Mouse (Mus musculus): ENCODE data around the gene Slc35f1. TPM values are rescaled to one million over a fixed set of nuclear protein-coding genes. Genes with fewer than 3 reads are reported as not detected.

The Slc35f1 gene
- 1 to 10 TPM; 1.6 to 2.2 TPM for total RNA-seq (2021)
- long read RNA-seq, experiment 1, partial matches to known transcripts = 0 of 1 reads
- long read RNA-seq, experiment 1, other reads (novel, unspliced or antisense) = 1 of 1 reads
- long read RNA-seq, experiment 2 = 0 reads

DNA sequence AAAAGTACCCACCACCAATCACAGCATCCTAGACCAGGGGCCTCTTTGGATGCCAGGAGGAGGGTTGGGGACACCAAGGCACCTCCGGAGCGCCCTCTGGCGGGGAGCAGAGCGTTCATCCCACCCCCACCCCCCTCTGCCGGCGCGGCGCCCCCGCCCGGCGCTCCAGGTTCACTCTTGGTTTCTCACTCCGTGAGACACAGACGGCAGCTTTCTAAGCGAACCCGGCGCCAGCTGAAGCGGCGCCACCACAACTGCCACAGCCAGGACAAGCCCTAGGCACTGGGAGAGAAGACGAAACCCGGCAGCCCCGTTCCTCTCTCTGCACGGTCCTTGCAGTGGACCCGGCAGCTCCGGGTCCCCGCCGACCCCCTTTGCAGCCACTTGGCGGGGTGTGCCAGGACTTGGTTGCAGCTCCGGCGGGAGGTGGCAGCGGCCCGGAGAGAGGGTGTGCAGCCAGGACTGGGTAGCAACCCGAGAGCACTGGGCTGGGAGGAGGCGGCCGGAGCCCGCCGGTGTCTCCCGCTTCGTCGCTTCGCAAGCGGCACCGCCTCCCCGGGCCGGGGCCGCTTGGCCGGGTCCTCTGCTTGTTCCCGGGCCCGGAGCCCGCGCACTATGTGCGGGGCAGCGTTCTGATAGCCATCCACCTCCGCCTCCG is at the start of gene Slc35f1:
Gene Slc35f1 (plus strand): TSS at position 200 of the 658 bp plus-strand sequence.
- peak; percentile 84 for DNase-seq

DNA sequence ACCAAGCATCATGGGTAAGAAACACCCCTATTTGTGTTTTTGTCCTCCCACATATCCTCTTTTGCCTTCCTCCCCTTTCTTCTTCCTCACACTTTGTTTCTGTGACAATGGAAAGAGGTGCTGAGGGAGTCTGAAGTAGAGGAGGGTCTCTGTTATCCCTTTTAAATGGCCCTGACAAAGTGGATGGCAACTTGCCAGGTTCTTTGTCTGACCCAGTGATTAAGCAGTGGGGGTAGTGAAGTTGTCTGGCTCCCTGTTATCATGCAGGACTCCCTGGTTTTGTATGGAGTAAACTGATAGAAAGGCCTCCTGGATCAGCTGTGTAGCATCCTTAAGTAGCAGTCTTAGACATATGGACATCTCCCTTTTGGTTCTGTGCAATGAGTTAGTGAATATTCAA is 19.1 kb upstream of the Slc35f1 start:
- DNase-seq = no peak

DNA sequence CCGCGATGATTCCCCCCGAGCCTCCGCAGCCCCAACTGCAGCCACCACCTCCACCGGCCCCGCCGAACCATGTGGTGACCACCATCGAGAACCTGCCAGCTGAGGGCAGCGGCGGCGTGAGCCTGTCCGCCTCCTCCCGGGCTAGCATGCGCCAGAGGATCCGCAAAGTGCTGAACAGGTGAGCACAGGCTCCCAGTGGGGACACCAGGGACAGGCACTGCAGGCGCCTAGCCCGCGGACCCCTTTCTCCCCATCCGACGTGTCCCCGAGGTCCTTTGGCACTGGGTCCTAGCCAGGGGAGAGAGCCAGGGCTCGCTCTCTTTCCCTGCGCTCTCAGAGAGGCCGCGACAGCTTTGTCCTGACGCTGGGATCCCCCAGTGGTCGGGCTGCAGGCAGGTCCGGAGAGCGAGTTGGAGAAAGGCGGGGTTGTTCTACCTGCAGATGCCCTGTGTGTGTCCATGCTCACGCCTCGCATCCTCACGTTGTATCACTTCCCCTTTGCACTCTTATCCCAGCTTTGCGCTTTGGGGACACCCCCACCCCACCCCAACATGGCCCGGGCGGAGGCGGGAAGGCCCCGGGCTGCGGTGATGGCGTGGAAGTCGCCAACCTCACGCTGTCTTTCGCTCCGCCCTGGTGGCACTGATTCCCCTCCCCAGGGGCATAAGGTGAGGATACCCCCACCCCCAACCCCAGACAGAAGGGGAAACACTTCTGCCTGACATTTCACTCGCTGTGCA is 829 bp downstream of the Slc35f1 start:
- peak; percentile 36 for DNase-seq

DNA sequence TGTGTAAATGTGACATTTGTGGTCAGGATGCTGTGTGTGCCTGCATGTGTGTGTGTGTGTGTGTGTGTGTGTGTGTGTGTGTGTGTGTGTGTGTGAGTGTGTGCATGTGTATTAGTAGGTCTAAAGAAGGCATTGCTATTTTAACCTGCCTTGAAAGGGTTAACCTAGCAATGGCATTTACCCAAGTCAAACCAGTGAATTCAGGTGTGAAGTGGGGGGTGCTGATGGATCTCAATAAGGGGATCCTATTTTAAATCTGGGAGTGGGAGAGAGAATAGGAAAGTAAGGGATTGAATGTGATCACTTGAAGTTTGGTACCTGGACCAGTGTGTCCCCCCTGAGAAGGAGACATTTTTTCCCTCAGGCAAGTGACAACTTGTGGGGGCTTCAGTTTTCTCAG is 13.4 kb downstream of the Slc35f1 start:
- no peak for DNase-seq

DNA sequence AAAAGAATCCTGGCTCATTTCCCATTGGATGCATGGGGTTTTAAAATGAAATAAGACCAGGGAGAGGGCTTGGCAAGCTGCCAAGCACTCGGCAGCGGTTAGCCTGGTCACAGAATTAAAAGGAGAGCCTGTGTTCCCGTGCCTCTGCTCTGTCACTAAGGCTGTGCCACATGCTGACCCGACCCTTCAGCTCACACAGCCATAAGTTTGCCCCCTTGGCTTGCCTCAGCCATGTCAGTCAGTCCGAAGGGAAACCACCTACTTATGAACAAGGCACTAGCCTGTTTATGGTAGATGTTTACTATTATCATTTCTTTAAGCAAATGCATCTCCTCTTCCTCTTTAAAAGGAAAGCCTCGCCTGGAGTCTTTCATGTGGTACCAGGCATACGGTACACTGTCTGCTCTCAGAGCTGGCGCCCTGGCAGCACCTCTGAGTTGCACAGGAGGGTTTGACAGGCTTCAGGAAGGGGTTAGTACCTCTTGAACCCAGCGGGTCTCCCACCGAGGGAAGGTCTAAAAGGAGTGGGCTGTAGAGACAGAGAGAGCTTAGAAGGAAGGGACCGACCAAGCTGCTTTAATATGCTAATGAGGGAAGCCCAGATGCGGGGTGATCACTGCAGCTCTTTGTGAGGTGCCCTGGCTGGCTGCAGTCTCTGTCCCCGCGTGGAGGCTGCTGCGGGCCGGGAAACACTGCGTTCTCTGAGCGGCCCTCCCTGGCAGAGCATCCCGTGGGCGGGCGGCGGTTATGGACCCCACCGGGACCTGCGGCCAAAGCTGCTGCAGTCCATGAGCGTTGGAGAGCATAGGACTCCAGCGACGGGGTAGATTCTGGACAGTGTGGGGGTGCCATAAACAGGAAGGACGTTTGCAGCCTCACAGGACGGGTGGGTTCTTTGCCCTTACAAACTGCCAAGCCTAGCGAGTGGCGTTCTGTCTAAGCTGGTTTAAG is 14.0 kb downstream of the Slc35f1 start:
- peak; percentile 25 for DNase-seq

DNA sequence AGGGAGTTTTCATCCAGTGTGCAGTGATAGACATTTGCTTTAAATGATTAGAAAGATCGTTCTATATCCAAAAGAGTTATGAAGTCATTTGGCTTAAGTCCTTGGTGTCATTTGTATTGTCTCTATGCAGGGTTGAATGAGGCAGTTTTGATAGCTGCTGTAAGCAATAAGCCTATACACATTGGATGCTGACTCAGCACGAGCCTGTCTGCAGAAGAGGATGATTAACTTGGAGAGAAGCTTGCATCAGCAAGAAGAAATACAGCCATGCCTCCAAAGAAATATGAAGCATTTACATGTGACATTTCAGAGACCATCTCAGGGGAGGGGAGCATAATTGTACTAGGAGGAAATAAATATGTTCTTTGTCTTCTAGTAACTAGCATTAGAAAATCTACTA is 19.1 kb downstream of the Slc35f1 start:
- no peak for DNase-seq

DNA sequence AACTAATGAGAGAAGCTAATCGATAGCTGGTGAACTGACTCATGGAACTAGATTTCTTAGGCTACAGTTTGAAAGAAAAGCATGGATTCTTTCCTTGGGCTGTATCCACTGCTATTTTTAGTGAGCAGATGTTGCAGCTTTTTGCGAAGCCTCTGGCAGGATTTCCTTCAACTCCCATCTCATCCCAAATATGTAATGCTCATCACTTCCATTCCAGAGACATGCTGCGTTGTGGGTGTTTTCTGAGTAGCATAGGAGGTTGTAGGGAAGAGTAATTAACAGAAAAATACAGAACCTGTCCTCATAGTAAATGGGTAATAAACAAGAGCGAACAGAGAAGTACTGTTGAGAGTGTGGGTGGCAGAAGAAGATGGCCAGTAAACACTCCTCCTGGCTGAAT is 21.8 kb downstream of the Slc35f1 start:
- DNase-seq = no peak

DNA sequence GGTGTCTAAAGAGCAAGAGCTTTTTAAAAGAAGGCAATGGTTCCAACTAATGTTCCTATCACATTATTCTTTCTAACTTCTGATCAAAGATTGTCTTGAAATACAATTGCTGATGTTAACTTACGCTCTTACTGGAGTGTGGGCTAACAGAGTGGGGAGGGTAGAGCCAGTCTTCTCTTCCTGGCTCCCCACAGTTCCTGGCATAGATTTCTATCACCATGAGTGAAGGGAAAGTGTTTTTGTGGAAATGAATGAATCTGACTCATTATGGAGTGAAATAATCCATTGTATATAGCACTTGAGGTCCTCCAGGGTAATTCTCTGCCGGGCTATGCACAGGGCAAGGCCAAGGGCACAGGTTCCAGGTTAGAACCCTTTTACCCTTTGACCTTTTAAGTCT is 24.2 kb downstream of the Slc35f1 start:
- DNase-seq = no peak

DNA sequence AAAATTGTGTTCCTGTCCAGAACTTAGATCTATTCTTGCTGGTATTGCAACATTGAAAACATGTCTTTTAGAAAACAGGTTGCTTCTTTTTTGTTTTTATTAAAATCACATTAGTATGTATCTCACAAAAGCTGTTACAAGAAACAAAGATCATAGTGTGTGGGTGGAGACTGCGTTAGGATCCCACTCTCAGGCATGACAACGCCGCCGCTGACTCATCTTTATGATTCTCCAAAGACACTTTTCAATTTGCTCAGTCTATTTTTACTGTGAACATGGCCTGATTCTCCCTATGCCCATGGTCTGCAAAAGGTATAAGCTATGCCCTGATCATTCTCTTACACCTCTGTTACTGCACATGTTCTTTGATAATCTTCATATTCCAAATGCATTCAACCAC is 24.8 kb downstream of the Slc35f1 start:
- no peak for DNase-seq

DNA sequence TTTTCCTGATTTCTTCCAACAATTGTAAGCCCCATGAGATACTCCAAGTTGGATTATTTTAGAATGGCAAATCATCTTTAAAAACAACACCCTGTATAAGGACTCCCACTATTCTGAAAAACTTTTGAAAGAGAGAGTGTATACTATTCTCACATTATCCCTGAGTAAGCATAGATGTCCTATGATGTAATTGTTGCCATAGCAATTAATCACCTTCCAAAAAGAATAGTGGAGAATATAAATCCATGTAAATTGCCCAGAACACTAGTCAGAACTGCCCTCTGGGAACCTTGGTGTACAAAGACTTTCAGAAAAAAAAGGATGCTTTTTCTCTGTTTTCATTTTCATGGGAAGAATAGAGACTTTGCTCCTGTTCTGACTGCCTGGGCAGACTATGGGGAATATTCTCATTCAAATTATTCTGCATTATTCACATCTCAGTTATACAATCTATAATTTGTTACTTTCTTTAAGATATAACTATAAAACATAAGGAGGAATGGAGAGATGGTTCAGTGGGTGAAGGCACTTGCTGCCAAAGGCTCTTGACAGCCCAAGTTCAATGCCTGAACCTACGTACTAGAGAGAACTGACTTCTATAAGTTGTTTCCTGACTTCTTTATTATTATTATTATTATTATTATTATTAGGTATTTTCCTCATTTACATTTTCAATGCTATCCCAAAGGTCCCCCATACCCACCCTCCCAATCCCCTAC is 28.0 kb downstream of the Slc35f1 start:
- DNase-seq = no peak

DNA sequence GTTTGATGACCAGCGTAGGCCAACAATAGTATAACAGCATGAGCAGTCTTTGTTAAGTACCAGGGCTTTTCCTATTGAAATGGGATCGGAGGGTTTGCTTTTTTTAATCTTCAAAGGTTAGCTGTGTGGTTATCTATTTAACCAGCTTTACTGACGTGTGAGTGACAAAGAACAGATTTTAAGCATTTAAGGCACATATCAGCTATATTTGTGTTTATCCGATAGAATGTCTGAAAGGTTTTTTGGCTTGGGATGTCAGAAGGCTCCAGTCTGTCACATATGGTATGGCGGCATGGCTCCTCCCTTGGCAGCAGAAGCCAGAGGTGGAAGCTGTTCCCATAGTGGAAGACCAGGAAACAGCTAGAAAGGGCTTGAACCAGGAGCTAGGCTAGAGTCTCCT is 36.3 kb downstream of the Slc35f1 start:
- no peak for DNase-seq

DNA sequence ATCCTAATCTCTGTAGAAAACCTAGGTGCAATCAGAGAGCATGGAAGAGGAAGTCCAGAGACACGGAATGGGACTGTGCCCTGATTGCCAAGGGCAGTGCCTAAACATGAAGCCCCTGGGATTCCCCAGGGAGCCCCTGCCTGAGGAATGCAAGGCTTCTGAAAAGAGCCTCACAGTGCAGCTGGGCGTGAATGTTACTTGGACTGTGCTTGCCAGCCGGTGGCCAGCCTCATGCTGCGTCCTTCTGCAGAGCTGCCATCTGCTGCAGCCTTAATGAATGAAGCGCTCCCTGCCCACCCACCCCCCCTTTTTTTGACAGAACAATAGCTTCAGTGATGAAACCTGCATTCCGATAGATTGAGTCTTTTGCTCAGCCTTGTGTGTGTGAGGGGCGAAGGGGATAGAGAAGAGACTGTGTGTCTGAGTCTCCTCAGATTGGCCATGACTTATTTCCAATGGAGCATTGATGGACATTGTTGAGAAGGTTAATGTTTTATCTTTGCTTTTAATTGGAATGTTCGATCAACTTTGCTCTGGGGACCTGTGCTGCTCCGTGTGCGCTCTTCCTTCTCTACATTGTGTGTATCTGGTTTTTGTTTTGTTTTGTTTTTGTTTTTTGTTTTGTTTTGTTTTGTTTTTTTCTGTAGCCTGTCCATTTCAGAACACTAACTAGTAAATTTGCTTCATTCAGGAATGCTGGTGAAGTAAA is 52.5 kb downstream of the Slc35f1 start:
- no peak for DNase-seq

DNA sequence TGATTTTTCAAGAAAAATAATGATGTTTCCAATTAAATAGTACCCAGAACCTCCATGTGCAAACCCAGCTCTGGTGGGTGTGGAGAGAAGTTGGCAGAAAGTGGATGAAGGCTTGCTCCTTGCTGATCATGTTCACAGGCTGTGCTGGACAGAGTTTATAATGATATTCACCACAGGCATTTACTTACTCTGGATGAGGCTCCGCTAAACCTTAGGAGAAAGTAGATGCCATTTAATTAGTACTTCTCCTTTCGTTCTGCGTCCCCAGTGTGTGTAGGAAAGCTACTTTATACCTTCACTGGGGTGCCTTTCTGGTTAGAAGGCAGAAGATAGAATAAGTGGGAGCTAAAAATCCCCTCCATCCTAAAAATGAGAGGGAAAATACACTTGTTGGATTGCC is 53.5 kb downstream of the Slc35f1 start:
- no peak for DNase-seq

DNA sequence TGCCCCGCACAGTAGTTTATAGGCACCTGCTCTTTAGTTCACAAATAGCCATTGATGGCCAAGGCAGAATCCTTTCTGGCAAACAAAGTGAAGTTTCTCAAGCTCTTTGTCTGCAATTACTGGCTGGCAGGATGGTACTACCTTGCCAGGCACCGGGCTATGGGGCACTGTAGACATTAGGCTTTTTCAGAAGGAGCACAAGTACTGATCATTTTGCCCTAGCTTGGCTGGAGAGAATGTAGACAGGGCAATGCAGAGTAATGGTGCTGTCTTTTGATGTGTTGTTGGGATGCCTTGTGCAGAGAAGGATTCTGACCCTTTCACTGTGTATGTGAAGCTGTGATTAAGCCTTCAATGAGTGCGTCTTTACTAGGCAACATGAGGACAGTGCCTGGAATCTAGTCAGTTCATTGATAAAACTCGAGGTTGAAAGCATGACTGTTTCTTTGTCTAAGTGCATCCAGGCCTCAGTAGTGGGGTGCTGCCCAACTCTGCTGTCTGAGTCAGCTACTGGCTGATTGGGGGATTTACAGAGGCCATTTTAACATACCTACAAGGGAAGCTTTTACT is 57.8 kb downstream of the Slc35f1 start:
- DNase-seq = no peak

DNA sequence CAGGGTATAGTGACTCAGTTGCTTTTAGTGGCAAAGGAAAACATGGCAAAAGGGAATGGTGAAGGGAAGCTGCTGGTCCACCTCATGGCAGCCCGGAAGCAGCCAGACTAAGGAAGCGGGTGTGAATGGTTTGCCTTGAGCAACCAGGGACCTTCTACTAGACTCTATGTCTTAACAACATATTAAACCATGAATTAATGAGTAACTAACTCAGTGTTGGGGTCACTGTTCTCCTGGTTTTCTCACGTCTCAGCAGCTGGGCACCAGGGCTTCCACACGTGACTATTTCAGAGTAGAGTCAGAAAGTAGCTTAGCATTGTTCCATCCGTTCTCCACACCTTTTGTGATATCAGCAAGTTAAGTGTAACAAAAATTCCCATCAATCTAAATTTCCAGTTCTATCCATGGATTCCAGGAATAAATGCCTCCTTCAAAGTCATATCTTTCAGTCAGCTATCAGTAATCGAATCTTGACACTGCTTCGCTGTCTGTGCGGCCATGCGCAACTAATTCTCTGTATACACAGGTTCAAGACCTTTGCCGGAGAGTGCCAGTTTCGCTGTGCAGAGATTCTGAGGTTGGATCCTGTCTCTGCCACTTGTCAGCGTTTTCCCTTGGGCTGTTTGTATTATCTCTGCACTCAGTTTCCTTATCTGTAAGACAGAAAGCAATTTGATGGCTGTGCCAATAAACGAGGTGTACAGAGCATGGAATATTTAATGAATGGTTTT is 65.8 kb downstream of the Slc35f1 start:
- no peak for DNase-seq

DNA sequence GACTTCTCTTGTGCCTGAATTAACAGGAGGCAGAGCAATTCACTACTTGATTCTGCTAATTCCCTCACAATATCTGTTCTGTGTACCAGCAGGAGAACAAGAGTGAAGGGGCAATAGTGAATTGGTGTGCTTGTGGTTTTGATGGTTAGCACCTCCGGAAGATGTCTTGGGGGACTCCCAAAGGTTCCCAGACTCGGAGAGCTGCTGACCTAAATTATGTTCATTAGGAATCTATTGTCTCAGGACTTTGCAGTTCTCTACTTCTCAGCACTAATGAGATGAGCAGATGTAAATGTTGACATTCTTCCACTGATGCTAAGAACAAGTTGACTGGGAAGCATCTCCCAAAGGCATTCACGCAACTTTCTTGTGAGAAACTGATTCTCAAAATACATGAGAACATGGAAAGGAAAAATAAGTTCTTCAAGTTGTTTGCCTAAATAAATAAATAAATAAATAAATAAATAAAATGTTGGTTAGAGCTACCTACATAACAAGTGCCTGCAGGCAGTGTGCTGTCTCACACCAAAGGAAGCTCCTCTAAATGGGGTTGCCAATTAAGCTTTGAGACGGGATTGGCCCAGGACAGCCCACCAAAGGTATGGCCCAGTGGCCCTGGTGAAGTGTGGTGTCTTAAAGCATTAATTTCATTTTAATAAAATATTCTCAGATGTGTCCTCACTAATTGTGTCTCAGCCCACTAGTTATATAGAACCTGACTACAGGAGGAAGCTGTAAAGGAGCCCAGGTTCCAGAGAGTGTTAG is 67.3 kb downstream of the Slc35f1 start:
- no peak for DNase-seq

DNA sequence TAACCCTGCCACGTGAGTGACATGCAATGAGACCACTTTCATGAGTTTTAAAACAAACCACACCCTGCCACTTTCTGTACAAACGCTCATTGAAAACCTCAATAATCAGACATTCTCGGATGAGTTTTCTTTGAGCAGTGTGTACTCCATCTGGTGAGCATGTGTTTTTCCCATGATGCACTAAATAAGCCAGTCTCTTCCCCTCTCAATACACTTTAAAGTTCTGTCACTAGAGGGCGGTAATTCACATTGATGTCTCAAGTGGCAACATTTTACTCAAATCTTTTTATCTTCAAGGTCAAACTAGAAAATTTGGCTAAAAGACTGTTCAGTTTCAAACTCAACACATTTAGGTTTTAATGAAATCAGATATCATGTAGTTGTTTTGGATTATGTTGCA is 68.3 kb downstream of the Slc35f1 start:
- DNase-seq = no peak

DNA sequence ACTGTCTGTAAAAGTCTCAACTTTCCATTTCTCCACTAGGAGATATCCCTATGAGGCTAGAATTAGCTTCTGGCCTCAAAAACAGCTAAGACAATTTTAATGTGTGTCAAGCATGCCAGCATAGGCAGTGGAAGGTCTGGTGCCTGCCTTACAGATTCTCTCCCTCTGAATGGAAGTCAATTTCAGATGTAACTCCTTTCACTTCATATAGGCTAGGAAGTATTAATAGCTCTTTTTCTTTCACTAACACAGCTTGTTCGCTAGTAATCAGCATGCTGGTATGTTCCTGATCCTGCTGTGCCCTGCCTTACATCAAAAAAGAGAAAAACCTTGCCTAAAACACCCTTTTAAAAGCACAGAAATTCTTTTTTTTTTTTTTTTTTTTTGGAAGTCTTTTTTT is 70.2 kb downstream of the Slc35f1 start:
- no peak for DNase-seq

DNA sequence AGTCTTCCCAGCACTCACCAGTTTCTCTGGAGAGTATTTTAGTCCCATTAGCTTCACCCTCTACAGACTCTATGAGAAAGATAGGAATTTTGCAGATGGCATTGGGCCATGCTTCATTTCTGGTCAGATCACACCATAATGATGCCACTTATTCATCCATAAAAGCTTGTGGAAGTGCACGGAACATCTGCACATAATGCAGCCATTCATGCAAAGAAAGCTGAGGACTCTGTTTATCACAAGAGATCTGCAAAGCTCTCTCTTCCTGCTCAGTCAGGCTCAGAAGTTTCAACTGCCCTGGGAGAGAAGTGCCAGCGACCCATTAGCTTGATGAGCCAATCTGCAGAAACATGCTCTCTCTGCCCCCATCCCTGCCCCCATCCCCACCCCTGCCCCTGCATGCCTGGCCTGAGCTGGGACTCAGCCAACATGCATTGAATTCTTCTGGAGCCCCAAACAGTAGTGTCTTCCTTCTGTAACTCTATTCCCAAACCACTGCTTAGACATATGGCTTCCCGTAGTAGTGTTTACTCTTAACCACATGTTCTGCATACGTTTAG is 89.7 kb downstream of the Slc35f1 start:
- DNase-seq = no peak

Data from adrenal gland, postnatal 10 days (tissue).